Mouse (Mus musculus) spleen, postnatal 10 days (tissue): ENCODE measurements at regions not wholly inside any gene's neighbourhood (a gene's known extent, or its start where the extent isn't known, plus 50 kb on each side); places are given as distances from the start of the nearest gene placed in this dataset.
"Not testable (repeated sequence)": the region's sequence is repeated elsewhere in the genome, so short reads cannot be mapped to it uniquely, and the experiment has no call there.

Experiments used
- DNase-seq, 2 experiments: peaks; one replicate each; pipeline ENCODE4 v3.0.0; 2021 to 2022; ENCODE audit warnings: low spot score in 2 of 2

DNA sequence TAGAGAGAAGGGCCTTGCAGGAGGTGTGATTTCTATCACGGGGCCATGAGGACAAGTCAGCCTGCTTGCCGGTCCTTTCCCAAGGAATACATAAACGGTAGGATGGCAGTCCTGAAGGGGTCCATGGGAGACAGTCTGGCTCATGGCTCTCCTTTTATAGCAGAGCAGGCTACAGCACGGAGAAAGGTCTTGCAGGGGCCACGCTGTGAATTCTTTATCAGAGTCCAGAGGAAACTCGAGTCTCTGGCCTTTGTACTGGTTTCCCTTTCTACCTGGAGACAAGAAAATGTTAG lies 1984.0 kb downstream of the 4930444P10Rik start:
- no peak for DNase-seq

GRCm38 (mm10) chr1:14108450-14109189 lies 1984.5 kb downstream of the 4930444P10Rik start:
- no peak for DNase-seq

DNA sequence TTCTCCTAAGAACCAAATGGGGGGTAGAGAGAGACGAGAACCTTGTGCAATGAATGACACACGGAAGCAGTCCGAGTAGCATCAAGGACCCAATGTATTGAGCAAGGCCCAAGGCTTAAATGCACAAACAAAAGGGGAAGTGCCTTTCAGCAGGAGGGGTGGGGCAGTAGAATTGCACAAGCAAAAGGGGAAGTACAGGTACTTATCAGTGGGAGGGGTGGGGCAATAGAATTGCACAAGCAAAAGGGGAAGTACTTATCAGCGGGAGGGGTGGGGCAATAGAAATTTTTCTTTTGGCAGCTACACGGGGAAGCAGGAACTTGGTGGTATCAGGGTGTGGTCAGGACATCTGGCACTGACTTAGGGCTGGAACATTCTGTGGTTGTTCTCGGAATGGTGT lies 1987.6 kb downstream of the 4930444P10Rik start:
- DNase-seq, result not testable (repeated sequence)

GRCm38 (mm10) chr1:14104529-14104928 lies 1988.6 kb downstream of the 4930444P10Rik start:
- no peak for DNase-seq

GRCm38 (mm10) chr1:14099031-14099430 lies 1994.1 kb downstream of the 4930444P10Rik start:
- DNase-seq, result no peak

DNA sequence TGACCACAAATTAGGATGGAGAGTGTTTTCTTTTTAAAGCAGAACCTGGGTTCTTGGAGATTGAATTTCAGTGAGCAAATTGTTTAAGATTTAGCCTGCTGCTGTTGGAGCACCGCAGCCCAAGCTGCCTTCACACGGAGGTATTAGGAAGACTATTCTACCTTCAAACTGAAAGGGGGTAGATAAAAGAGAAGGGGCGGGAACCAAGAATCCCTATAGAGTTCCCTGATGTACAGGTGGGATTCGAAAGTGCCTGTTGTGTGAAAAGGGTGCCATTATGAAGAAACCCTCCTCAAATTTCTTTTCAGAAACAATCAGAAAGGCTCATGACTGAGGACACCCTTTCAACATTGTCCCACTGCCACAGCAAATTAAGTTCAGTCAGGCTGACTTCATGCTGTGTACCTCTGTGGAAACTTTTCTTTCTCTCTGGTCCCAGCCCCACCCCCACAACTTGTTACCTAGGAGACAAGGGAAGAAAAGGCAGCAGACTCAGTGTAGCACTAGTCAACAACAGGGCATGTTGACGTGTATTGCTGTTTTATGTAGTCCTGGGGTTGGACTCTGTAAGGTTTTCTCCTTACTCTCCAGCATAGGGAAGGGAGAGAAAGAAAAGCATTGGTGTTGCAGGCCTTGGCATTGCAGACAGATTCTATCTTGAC lies 1995.4 kb downstream of the 4930444P10Rik start:
- DNase-seq, result no peak

DNA sequence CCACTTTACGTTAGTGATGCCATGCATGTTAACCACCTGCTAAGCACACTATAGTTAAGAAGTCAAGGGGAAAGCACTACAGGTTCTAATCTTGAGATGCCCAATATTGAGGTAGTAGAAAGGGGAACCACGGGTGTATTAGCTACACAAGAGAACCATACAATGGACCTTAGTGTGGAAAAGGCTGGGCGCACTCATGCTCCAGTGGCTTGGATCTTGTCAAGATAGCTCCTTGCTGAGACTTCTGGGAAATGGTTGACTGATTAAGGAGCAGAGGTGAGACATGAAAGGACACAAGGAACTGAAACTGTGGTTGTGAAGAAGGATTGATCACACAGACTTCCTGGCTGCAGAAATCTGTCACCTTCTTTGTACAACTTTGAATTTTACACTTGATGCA lies 2028.3 kb downstream of the 4930444P10Rik start:
- DNase-seq, result no peak

DNA sequence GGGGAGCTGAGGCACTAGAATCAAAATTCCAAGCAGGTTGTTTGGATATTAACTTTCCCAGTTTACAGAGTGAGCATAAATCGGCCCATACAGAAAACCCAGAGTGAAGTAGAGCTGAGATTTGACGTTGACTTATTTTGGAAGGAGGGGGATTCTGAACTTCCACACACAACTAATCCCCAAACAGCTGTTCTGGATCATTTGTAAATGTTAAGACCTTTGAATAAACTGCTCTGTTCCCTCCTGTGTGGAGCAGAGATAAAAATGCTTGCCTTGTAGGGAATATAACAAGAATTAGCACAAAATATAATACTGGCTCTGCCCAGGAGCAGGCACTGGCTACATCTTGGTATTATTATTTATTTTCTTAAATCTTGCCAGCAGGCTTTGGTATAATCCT lies 2057.0 kb downstream of the 4930444P10Rik start:
- no peak for DNase-seq

GRCm38 (mm10) chr1:14011484-14011883 lies 2081.6 kb downstream of the 4930444P10Rik start:
- DNase-seq, result no peak

DNA sequence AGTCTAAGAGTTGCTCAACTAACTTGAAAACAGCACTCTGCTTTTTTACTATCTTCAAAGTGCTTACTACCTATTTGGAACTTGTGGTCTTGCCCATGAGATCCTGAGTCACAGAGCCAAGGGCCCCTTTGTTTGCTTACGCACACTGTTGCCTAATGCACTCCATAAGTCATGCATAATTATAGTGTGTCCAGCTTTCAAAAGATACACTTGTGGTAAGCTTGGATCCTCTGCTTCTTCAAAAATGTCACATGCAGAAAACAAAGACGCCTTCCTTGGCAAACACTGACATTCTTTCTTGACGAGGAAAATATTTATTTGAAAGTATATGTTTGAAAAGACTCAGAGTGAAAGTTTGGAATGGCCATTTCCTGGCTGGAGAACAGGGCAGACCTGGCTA lies 2082.3 kb downstream of the 4930444P10Rik start:
- DNase-seq, result no peak

- DNase-seq, result no peak
Measured at GRCm38 (mm10) chr1:14002550-14002949, 2090.6 kb downstream of the 4930444P10Rik start.

- no peak for DNase-seq
Measured at GRCm38 (mm10) chr1:14001431-14001830, 2091.7 kb downstream of the 4930444P10Rik start.

DNA sequence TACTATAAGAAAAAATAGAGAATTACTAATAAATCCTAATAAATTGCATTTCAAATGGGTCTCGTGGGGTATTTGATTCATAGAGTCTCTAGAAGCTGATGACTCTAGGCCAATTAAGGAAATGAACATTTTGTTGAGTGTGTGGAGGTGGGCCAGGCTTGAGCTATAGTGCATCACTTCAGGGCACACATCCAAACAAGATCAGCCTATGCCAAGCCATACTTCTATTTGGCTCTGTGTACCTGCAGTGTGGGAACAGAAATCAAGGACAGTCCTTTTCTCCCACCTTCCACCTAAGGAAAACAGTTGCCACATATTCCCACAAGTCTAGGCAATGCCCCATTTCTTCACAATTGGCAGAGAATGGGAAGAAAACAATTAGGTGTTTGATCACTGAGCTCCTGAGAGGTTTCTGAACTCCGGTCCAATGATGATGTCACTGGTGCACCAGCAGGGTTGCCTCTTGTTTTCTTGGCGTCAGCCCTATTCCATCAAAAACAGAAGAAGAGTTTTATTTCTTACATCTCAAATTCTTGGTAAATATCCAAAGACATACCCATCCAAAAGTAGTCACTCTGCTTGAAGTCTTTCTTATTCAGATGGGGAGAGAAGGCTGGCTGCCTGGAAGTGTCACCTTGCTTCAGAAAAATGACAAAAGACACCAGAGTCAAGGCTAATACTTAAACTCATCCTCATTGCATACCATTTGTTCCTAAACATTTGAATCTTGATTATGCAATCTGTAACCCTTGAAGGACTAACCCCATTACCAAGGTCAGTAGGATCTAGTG lies 2092.3 kb downstream of the 4930444P10Rik start:
- DNase-seq, result no peak

GRCm38 (mm10) chr1:13998178-13998708 lies 2094.9 kb downstream of the 4930444P10Rik start:
- no peak for DNase-seq

DNA sequence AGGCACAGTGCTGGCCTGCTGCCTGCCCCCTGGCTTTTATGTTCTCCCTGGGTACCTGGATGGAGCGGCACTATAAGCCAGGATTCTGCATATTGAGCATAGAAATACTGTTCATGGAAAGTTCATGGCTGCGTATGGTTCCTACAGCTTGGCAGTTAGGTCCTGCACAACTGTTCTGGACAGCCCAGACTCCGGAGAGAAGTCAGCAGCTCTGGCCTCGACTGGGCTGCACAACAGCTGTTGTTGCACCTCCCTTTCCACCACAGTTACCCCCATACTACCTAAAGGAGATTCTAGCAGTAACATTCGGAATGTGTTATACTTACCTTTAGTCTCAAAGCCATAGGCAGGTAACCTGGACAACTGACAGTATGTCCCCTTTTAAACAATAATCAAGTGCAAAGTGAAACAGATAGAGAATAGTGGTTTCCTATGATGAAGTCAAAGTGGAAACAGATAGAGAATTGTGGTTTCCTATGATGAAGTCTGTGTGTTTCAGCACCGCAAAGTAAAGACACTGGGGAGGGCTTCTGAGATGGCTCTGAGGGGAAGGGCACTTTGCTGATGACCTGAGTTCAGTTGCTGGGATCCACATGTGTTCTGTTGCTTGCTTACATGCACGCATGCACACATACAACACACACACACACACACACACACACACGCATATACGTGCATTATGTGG lies 2099.2 kb downstream of the 4930444P10Rik start:
- no peak for DNase-seq

GRCm38 (mm10) chr1:13992978-13993377 lies 2100.1 kb downstream of the 4930444P10Rik start:
- no peak for DNase-seq

DNA sequence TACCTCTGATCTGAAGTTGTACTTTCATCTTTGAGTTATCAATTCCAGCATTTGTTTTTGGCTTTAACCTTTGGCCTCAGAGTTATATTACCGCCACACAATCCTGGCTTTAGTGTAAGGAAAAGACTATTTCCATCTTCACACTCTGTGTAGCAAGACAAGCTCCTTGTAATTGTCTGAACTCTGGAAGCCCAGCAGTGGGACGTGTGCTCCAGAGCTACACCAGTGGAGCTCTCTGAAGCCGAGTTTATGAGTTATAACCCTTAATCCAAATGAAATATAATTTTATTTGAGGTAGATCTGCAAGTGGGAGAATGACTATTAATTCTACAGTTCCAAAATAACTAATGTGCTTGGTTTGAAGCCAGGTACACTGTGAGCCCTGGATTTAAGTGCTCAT lies 2103.8 kb downstream of the 4930444P10Rik start:
- DNase-seq, result no peak

DNA sequence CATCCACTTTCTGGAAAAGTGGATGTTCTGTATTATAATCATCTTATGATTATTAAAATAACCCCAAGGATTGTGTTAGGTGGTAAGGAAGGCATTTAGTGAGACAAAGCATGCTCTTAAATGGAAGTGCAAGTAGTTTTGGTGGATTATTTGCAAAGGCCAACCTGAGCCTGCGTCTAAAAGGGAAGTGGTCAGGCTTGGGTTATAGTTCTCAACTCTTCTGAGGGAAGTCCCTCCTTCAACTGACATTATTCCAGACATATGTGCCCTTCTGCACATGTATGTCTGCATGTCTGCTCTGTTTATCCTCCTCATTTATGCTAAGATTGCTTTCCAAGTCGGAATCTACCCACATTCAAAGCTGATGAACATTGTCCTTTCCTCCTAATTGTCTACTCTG lies 2108.3 kb downstream of the 4930444P10Rik start:
- DNase-seq, result no peak

DNA sequence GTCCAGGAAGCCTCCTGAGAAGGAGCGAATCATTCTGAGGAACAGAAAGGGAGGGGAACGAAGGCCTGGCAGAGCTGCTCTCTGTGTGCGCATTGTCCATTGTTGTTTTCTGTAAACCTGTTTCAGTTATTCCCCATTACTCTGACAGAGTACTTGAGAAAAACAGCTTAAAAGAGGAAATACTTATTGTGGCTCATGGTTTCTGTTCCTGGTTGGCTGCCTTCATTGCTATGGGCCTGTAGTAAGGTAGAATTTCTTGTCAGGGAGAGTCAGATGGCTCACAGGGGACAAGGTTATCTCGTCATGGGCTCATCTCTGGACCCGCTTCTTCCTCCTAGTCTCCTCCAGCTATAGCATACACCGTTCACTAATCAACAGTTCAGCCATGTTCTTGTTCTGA lies 2112.9 kb downstream of the 4930444P10Rik start:
- DNase-seq, result peak in 1 of 2 experiments; percentile 21

DNA sequence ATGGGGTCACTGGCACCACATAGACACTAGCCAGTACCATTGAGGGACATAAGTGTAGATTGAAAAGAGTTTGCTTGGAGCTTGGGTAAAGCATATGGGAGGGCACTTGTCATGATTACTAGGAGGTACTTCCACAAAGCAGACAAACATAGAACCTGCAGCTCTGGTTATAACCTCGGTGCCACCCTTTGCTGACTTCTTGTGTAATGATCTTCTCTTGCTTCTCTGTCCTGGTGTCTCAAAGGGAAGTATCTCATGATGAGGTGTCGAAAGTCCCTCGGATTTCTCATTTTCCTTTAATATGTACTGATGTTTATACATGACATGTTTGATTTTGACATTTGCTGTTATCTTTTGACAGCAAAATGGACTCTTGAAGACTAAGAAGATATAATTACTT lies 2114.5 kb downstream of the 4930444P10Rik start:
- no peak for DNase-seq

DNA sequence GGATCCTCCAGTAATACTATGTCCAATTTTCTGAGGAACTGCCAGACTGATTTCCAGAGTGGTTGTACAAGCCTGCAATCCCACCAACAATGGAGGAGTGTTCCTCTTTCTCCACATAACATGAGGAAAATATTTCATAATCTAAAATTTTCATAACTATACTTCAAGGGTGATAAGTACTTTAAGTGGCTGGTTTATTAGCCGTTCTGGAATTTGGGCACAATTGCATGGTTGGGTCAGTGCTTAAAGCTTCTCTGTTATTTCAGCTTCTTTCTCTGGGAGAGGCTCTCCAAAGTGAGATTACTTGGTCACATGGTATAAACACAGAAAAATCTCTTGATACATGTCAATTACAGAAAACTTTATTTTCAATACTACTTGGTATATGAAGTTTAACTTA lies 2115.9 kb downstream of the 4930444P10Rik start:
- DNase-seq, result no peak

DNA sequence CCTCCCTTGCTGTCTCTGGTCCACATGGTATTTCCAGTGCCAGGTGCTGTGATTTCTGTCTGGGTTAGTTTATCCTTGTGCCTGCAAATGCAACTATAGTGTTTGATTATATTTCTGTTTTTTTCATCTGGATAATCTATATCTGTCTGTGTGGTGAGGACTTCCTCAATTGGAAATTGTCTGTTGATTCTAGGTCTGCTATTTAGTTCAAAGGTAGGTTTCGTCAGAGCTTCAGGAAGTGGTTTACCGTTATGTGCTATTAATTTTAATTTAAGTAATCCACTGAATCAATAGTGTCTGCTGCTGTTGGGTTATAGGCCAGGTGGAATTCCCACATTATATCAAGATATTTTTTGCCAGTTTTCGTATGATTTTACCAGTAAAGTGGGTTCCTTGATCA lies 2143.9 kb downstream of the 4930444P10Rik start:
- DNase-seq, result no peak
